Mouse (Mus musculus) embryonic facial prominence, embryonic 15.5 days (tissue): ENCODE data around the gene Zap70. TPM values are rescaled to one million over a fixed set of nuclear protein-coding genes. Genes with fewer than 3 reads are reported as not detected.

Experiments used
- ATAC-seq: fragments of 200-750 bp; cut with Nextera tagmentation; 2 replicates; pipeline ENCODE4 v1.8.0; 2017; ENCODE audit warnings: low read depth, moderate TSS enrichment; ENCODE audit not compliant: insufficient number of reproducible peaks, low FRiP score, low TSS enrichment
- H3K27ac ChIP-seq: fragments of 300-500 bp; sonication (generic); replicated peaks from 2 replicates; pipeline ENCODE4 v1.5.1; 2015; ENCODE audit warnings: mild to moderate bottlenecking, inconsistent platforms
- H3K27me3 ChIP-seq: fragments of 300-500 bp; sonication (generic); 2 replicates; pipeline ENCODE4 v1.6.1; 2015; ENCODE audit warnings: inconsistent platforms
- H3K36me3 ChIP-seq: fragments of 300-500 bp; sonication (generic); 2 replicates; pipeline ENCODE4 v1.6.1; 2015; ENCODE audit warnings: mild to moderate bottlenecking, inconsistent platforms
- H3K4me1 ChIP-seq: fragments of 300-500 bp; sonication (generic); 2 replicates; pipeline ENCODE4 v1.6.1; 2015; ENCODE audit warnings: inconsistent platforms
- H3K4me2 ChIP-seq: fragments of 300-500 bp; sonication (generic); replicated peaks from 2 replicates; pipeline ENCODE4 v1.6.1; 2015; ENCODE audit warnings: mild to moderate bottlenecking, inconsistent platforms
- H3K4me3 ChIP-seq: fragments of 300-500 bp; sonication (generic); replicated peaks from 2 replicates; pipeline ENCODE4 v1.5.1; 2015; ENCODE audit warnings: mild to moderate bottlenecking, inconsistent platforms
- H3K9ac ChIP-seq: fragments of 300-500 bp; sonication (generic); 2 replicates; pipeline ENCODE4 v1.6.1; 2015; ENCODE audit warnings: inconsistent platforms
- H3K9me3 ChIP-seq: fragments of 300-500 bp; sonication (generic); replicated peaks from 2 replicates; pipeline ENCODE4 v1.6.1; 2016; ENCODE audit warnings: inconsistent platforms
- WGBS: fragments of 180-500 bp; shearing (Covaris S2); methylation state at CpG from one replicate; pipeline ENCODE4 v1.1.7; 2015; 5-methylcytosine and 5-hydroxymethylcytosine counted together
- polyA plus RNA-seq: library from polyadenylated mRNA; unstranded; fragments of >200 nt; fragmentation: Nextera tagmentation; extraction: Ambion mirVana; gene quantifications from 2 replicates; pipeline ENCODE4 v1.2.1, GENCODE M21; 2015

The Zap70 gene
- polyA plus RNA-seq, 1 experiment from 2014 or later: 0.85 TPM

GRCm38 (mm10) chr1:36780793-36781192 is 19.2 kb downstream of the Zap70 start:
- Histone ChIP-seq H3K4me2 (no peak overlapping the region), H3K36me3 (no peaks in the 10 kb centered on the region), H3K4me1 (peaks cover 10% of the 10 kb centered on the region; the same call in 1 of the 2 replicates), H3K4me3 (no peak overlapping the region), H3K9ac (no peak overlapping the region), H3K27ac (no peak overlapping the region), H3K27me3 (no peaks in the 10 kb centered on the region), H3K9me3 (no peaks in the 10 kb centered on the region)
- no peak for ATAC-seq
- WGBS: 89% methylated on average over 13 of the region's 13 CpGs

GRCm38 (mm10) chr1:36782476-36782875 is 20.9 kb downstream of the Zap70 start:
- H3K27me3 ChIP-seq: no peaks in the 10 kb centered on the region
- no peaks in the 10 kb centered on the region for H3K36me3 ChIP-seq
- peaks cover 10% of the 10 kb centered on the region; the same call in 1 of the 2 replicates for H3K4me1 ChIP-seq
- no peak overlapping the region for H3K27ac ChIP-seq
- ATAC-seq: no peak
- no peaks in the 10 kb centered on the region for H3K9me3 ChIP-seq
- no peak overlapping the region for H3K9ac ChIP-seq
- WGBS: 78% methylated on average over 11 of the region's 11 CpGs
- H3K4me2 ChIP-seq: no peak overlapping the region
- no peak overlapping the region for H3K4me3 ChIP-seq

- peak; percentile 52; the same call in 1 of the 2 replicates for ATAC-seq
- H3K4me2 ChIP-seq: peak overlapping the region; percentile 95
- peak overlapping the region; percentile 44 for H3K4me3 ChIP-seq
- H3K9me3 ChIP-seq: no peaks in the 10 kb centered on the region
- peak overlapping the region; percentile 37 for H3K9ac ChIP-seq
- 2% methylated on average over 20 of the region's 20 CpGs for WGBS
- no peaks in the 10 kb centered on the region for H3K36me3 ChIP-seq
- peaks cover 10% of the 10 kb centered on the region; the same call in 1 of the 2 replicates for H3K4me1 ChIP-seq
- no peak overlapping the region for H3K27ac ChIP-seq
- H3K27me3 ChIP-seq: no peaks in the 10 kb centered on the region
Measured at GRCm38 (mm10) chr1:36784365-36785134, 23.0 kb downstream of the Zap70 start.

- WGBS: 2% methylated on average over 16 of the region's 16 CpGs
- peaks cover 10% of the 10 kb centered on the region; the same call in 1 of the 2 replicates for H3K4me1 ChIP-seq
- H3K4me3 ChIP-seq: peak overlapping the region; percentile 44
- no peaks in the 10 kb centered on the region for H3K36me3 ChIP-seq
- H3K27me3 ChIP-seq: no peaks in the 10 kb centered on the region
- H3K27ac ChIP-seq: no peak overlapping the region
- H3K4me2 ChIP-seq: peak overlapping the region; percentile 95
- H3K9ac ChIP-seq: peak overlapping the region; percentile 37; the same call in 1 of the 2 replicates
- no peak for ATAC-seq
- no peaks in the 10 kb centered on the region for H3K9me3 ChIP-seq
Measured at GRCm38 (mm10) chr1:36785238-36785641, 23.6 kb downstream of the Zap70 start.

- ATAC-seq: no peak
- Histone ChIP-seq H3K27me3 (no peaks in the 10 kb centered on the region), H3K9ac (no peak overlapping the region), H3K27ac (no peak overlapping the region), H3K9me3 (no peaks in the 10 kb centered on the region), H3K4me3 (no peak overlapping the region), H3K4me2 (no peak overlapping the region), H3K4me1 (peaks cover 10% of the 10 kb centered on the region; the same call in 1 of the 2 replicates), H3K36me3 (peaks cover 8% of the 10 kb centered on the region; the same call in 1 of the 2 replicates)
- 90% methylated on average over 7 of the region's 7 CpGs for WGBS
Measured at GRCm38 (mm10) chr1:36786377-36786776, 24.8 kb downstream of the Zap70 start.

- H3K4me3 ChIP-seq: no peak overlapping the region
- H3K27me3 ChIP-seq: no peaks in the 10 kb centered on the region
- no peaks in the 10 kb centered on the region for H3K9me3 ChIP-seq
- no peak overlapping the region for H3K27ac ChIP-seq
- no peak for ATAC-seq
- peaks cover 10% of the 10 kb centered on the region; the same call in 1 of the 2 replicates for H3K4me1 ChIP-seq
- peaks cover 32% of the 10 kb centered on the region for H3K36me3 ChIP-seq
- no peak overlapping the region for H3K4me2 ChIP-seq
- H3K9ac ChIP-seq: no peak overlapping the region
- 73% methylated on average over 8 of the region's 8 CpGs for WGBS
Measured at GRCm38 (mm10) chr1:36789416-36789815, 27.8 kb downstream of the Zap70 start.

- ATAC-seq: peak; percentile 64
Measured at GRCm38 (mm10) chr1:36796711-36797110, 35.1 kb downstream of the Zap70 start.

GRCm38 (mm10) chr1:36797481-36797880 is 35.9 kb downstream of the Zap70 start:
- peaks cover 89% of the 10 kb centered on the region for H3K36me3 ChIP-seq

More at GRCm38 (mm10) chr1:36796711-36797110, 35.1 kb downstream of the Zap70 start:
- Histone ChIP-seq H3K9ac (no peak overlapping the region), H3K27ac (no peak overlapping the region), H3K27me3 (no peaks in the 10 kb centered on the region), H3K4me3 (no peak overlapping the region), H3K4me1 (no peaks in the 10 kb centered on the region), H3K4me2 (no peak overlapping the region), H3K9me3 (no peaks in the 10 kb centered on the region), H3K36me3 (peaks cover 87% of the 10 kb centered on the region)
- 78% methylated on average over 7 of the region's 7 CpGs for WGBS

GRCm38 (mm10) chr1:36800379-36801011 is 38.9 kb downstream of the Zap70 start:
- H3K4me2 ChIP-seq: no peak overlapping the region
- peaks cover 85% of the 10 kb centered on the region for H3K36me3 ChIP-seq
- no peak overlapping the region for H3K27ac ChIP-seq
- H3K27me3 ChIP-seq: no peaks in the 10 kb centered on the region
- no peak for ATAC-seq
- no peak overlapping the region for H3K4me3 ChIP-seq
- 0 out of 2 replicates have a peak, but pooled peaks cover 6% of the 10 kb centered on the region for H3K4me1 ChIP-seq
- no peaks in the 10 kb centered on the region for H3K9me3 ChIP-seq
- no peak overlapping the region for H3K9ac ChIP-seq
- WGBS: 80% methylated on average over 3 of the region's 3 CpGs

More at GRCm38 (mm10) chr1:36797481-36797880, 35.9 kb downstream of the Zap70 start:
- ATAC-seq: no peak
- H3K4me3 ChIP-seq: no peak overlapping the region
- no peak overlapping the region for H3K27ac ChIP-seq
- no peaks in the 10 kb centered on the region for H3K4me1 ChIP-seq
- H3K9me3 ChIP-seq: no peaks in the 10 kb centered on the region
- H3K4me2 ChIP-seq: no peak overlapping the region
- WGBS: 68% methylated on average over 10 of the region's 10 CpGs
- no peaks in the 10 kb centered on the region for H3K27me3 ChIP-seq
- H3K9ac ChIP-seq: no peak overlapping the region

GRCm38 (mm10) chr1:36804259-36804658 is 42.7 kb downstream of the Zap70 start:
- Histone ChIP-seq H3K9me3 (no peaks in the 10 kb centered on the region), H3K9ac (no peak overlapping the region), H3K27me3 (no peaks in the 10 kb centered on the region), H3K27ac (no peak overlapping the region), H3K4me2 (no peak overlapping the region), H3K4me1 (0 out of 2 replicates have a peak, but pooled peaks cover 6% of the 10 kb centered on the region), H3K4me3 (no peak overlapping the region), H3K36me3 (peaks cover 84% of the 10 kb centered on the region)
- ATAC-seq: no peak
- WGBS: 37% methylated on average over 9 of the region's 9 CpGs

GRCm38 (mm10) chr1:36804833-36805232 is 43.2 kb downstream of the Zap70 start:
- no peak for ATAC-seq
- Histone ChIP-seq H3K9ac (no peak overlapping the region), H3K4me2 (no peak overlapping the region), H3K27ac (no peak overlapping the region), H3K4me1 (0 out of 2 replicates have a peak, but pooled peaks cover 6% of the 10 kb centered on the region), H3K27me3 (no peaks in the 10 kb centered on the region), H3K4me3 (no peak overlapping the region), H3K36me3 (peaks cover 84% of the 10 kb centered on the region), H3K9me3 (no peaks in the 10 kb centered on the region)
- 91% methylated on average over 4 of the region's 4 CpGs for WGBS
